Mouse (Mus musculus) c-Kit-positive CD71-negative TER-119-negative erythroid progenitor cells, embryonic 14.5 days (primary cell): ENCODE data around the gene Lypd5.

ENCODE experiments used
- DNase-seq: peaks from one replicate; pipeline ENCODE4 v3.0.0-alpha.2; 2013; ENCODE audit warnings: low read depth

Gene Lypd5

DNA sequence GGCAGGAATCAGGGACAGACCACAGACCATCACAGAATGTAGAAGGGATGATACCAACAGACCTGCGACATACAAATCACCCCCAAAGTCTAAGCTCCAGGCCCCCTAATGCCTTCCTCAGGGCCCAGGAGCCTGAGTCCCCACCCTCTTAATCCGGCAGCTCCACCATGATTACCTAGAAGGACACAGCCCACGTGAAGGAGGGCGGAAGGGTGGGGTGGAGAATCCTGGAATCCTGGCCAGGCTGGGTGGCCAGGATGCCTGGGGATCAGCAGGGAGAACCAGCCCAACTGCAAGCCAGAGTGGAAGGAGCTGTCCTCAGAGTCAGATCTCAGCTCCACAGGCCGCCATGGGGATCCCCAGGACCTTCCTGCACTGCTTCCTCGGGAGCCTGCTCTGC lies at the start of gene Lypd5:
Gene Lypd5, plus strand, starts transcription at position 301 of the 400 bp plus-strand sequence.
- DNase-seq, result no peak

DNA sequence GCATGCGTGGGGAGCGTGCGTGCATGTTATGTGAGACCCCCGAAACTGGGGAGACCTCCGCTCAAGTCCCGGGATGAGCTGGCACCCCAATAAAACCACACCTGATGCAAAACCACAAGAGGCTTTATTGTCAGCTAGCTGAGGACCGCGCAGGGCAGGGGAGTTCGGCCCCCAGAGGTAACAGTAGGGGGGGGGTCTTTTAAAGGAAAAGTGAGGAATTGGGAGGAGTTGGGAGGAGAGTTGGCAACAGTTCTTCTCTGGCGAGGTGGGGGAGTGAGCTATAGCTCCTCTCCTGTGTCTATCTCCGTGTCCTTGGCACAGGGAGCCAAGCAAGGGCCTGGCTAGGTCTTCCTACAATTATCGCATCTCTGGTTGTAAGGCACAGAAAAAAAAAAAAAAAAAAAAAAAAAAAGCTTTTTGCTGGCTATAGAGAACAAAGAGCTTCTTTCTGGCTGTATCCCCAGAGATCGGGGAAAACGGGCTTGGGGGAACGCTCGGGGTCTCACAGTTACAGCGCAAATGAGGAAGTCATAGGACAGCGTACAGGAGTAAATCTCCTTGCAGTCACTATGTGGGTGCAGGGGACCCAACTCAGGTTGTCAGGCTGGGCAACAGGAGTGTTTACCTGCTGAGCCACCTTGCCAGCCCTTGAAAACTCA lies 49.0 kb upstream of the Lypd5 start:
- no peak for DNase-seq

DNA sequence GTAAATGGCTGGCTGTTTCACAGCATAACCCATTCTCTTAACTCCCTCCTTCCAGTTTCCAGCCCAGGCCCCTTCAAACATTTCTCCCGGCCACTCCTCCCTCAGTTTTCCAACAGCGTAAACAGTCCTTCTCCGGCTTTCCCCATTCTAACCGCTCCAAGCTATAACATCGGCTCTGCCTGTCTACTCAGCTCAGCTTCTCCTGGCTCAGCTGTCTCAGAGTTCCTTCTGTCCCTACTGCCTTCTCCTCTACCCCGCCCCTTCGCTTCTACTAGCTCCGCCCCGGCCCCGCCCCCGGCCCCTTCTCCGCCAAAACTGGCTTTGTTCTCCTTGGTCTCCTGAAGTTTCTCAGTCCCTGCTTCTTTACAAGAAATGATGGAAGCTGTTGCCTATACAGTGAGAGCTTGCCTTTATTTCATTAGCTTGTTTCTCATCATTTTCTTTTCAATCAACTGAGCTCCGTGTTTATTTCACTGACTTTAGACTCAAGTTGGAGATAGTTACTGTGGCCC lies 48.2 kb upstream of the Lypd5 start, which contains the start of gene Zfp61:
Gene Zfp61, minus strand, starts transcription at position 462 of the 512 bp plus-strand sequence.
- DNase-seq, result peak; percentile 18

DNA sequence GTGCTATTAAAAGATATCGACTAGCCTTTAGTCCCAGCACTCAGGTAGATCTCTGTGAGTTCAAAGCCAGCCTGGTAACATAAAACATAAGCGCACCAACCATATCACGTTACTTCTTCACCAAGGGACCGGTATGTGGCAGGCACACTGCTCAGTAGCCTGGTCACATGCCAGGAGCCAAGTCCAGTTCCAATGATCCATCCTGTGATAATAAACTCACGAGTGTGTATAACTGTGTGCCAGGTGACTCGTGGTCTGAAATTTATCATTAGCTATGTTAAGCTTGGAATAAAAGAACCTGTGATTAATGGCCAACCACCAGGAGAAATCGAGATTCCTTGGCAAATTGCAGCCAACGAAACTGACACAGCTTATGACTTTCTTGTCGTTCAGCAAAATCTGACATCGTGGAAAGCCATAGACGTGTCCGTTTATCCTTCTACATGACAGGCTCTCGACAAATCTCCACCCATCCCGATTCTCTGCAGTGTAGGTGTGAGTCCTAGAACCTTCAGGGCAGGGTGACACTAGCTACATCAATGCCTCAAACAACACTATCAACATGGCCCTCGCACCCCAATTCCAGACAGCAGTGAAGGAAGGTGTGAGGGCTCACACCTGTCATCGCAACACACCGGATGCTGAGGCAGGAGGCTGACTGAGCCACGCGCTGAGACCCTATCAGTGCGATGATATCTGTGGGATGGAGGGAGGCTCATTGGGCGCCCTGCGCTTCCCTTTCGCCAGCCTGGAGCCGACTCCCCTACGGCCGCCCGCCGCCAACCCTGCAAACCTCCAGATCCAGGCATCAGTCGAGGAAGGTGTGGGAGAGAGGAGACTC lies 33.0 kb upstream of the Lypd5 start:
- no peak for DNase-seq

DNA sequence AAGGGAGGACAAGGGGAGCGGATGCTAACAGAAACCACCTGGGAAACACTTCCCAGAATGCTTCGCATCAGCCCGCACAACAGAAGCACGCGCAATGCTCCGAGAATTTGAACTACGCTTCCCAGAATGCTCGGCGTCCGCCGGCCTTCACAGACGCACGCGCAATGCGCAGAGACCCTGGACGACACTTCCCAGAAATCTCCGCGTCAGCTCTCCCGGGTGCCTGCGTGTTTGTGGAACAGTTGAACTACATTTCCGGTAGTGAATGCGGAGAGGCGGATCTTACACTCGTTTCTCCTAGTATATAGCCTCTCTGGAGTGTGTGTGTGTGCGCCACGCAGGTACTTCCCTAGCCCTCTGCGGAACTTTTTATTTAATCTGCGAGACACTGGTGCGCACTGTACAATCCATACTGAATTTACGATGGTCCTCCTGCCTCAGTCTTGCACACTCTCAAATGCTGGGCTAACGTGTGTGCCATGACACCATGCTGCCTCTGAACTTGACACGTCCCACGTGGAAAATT lies 32.4 kb upstream of the Lypd5 start, which contains the start of gene Zfp94:
Gene Zfp94, minus strand, starts transcription at position 100 of the 526 bp plus-strand sequence.
- peak; percentile 85 for DNase-seq

DNA sequence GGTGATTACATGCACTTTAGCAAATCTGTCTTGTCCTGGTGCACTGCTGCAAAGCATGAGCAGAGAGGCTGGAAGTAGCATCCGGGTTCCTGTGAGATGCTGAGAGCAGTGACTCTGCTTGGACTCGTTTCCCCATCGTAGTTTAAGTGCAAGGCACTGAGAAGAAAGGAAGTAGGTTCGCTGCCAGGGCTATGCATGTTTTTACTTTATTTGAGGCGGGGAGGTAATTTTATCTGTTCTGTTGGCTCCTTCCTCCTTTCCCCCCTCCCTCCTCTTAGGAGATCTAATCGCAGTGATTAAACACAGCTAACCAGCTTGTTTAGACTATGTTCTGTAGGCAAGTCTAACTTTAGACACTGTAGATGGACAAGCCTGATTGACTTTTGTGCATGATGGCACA lies 30.1 kb upstream of the Lypd5 start:
- DNase-seq, result no peak

DNA sequence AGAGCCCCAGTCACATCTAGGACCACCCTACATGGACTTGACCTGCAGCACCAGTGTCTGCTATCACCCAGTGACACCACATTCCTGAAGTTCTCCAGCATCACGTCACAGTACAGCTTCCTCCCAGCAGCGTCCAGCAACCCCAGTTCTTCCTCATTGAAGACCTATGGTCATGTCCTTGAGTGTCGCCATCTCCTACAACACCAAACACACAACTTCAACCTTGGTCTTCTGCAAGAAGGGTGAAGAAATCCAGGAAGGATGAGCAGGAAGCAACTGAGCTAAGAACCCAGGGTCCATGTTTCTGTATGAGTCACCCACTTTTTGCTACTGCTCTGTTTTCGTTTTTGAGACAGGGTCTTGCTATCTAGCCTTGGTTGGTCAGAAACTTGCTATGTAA lies 26.4 kb upstream of the Lypd5 start:
- DNase-seq, result no peak

DNA sequence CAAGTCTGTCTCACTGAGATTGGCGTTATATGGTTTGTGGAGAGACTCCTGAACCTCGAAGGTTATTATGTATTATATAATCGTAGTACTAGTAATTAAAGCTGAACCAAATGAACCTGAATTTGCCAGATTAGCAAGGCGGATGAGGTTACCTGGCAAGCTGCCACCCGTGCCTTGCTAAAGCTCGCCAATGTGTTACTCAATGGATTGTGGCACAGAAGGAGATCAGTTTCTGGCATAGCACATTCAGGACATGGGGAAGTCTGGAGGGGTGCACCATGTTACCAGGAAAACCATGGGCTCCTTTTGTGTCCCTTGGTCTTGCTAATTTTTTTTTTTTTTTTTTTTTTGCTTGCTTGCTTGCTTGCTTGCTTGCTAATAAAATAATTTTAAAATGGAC lies 23.8 kb upstream of the Lypd5 start:
- no peak for DNase-seq

DNA sequence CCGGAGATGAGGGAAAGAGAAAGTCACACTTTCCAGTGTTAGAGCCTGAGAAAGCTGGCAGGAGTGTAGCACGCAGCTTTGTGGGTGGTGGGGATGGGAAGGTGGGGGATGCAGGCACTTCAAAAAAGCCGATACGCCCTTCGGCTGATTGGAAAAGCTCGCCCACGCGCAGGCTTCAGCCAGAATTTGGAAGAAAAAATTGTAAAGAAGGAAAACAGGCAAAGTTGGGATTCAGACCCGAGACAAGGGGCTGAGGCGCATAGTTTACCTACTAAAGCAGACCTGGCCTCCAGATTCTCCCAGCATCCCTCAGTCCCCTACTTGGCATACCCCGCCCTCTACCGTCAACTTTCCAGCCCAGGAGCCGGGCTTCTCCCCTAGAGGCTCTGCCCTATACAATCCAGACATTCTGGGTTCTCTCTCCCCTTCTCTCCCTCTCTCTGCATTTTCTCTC lies 23.3 kb upstream of the Lypd5 start:
- no peak for DNase-seq

DNA sequence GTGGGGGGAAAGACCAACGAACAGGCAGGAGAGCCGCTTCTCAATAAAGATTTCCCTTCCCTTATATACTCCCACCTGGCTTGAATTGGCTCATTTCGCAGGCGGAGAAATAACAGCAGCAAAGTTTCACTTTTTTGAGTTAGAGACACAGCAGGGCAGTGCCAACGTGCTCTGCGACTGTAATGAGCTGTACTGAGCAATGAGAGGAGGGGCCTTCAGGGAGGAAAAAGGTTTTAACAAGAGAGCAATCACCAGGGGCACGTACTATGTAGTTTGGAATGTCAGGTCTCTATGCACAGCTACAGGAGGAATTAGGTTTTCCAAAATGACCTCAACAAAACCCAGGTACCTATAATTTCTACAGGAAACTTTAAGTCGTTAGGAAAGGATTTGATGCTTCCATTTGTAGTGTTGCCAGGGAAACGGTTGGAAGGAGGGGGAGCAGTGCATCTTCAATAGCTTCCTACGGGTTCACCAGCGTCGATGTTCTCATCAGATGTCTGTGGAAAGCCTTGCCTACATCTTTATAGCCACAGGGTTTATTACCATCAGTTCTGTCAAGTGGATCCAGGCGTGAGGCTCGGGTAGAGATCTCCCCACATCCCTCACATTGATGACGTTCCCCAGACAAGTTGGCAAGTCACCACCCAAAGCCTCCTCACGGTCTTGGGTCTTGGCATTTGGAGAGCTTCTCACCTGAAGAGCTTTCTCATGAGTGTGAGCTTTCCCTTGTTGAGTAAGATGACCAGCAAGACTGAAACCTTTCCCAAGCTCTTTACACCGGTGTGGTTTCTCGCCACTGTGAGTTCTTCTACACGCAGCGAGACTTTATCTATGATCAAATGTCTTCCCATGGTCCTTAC lies 22.5 kb upstream of the Lypd5 start:
- DNase-seq, result no peak

DNA sequence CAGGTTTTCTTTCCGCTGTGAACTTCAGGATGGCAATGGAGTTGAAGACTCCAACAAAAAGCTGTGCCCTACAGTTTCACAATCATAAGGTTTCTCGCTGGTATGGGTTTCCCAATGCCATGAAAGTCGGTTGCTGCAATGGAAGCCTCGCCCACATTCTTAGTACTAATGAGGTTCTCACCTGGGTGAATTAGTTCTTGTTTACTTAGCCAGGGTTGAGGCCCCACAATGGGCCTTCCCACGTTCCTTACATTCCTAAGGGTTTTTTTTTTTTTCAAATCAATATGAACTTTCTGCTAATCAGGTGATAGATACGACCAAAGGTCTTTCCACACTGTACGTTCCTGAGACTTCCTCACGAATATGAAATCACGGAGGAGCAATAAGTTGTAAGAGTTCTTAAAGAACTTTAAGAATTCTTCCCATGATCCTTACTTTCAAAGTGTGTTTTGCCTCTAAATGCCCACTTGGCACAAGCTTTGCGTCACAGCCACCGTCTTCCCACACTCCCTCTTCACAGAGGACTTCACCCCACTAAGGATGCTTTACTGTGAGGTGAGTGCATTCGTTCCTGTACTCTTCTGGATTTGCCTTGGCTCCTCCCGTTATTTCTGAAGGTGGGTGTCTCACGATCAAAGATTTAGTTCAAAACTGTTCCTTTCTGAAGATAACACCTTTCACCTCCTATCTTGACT lies 21.6 kb upstream of the Lypd5 start:
- DNase-seq, result no peak

DNA sequence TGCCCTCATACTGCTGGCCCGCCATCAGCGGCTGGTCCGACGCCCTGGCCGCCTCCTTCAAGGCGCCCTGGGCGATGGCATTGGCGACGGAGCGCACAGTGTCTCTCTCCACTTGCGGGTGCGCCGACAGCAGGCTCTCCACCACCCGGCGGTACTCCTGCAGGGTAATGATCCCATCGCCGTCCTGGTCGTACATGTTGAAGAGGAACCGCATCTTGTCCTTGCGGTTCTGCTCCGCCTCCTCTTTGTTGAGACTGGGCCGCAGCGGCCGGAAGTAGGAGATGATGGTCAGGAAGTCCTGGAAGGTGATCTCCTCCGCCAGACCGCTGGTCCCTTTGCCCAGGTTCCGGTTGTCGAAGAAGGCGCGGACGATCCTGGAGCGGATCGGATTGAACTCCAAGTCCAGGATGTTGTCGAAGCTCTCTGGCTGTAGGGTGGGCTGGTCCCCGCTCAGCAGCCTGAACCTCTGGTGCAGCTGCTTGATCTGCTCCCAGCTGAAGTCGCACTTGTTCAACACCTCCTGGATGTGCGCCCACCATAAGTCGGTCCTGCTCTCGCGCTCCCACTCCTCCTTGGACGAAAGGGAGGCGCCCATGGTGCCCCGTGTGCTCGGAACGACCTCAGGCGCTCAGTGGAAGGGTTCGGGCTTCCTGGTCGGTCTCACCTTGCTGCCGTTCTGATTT lies 15.6 kb upstream of the Lypd5 start, which contains the start of gene Tescl:
Gene Tescl, minus strand, starts transcription at position 633 of the 683 bp plus-strand sequence.
- no peak for DNase-seq

DNA sequence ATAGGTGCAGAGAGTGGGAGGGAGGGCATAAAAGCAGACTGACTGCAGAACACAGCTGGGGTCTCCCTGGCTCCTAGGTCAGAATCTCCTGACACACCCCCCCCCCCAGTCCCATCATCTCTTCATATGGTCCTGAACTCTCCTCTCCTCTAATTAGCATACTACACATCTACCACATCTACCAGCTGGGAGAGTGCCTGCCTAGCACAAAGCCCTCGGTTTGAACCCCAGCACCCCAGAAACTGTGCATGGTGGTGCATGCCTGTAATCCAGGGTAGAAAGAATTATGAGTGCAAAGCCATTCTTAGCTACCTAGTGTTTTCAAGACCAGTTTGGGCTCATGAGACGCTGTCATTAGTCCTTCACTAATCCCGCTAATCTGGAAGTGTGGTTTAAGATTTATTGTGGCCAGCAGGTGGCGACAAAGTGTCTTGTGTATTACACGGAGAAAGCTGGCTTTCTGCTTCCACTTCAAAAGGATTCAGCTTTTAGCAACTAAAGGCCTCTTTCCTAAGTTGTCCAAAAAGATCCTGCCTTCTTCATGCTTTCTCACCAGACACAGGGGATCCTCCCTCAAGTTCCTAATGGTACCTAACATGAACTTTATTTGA lies 13.2 kb upstream of the Lypd5 start:
- DNase-seq, result peak; percentile 73

DNA sequence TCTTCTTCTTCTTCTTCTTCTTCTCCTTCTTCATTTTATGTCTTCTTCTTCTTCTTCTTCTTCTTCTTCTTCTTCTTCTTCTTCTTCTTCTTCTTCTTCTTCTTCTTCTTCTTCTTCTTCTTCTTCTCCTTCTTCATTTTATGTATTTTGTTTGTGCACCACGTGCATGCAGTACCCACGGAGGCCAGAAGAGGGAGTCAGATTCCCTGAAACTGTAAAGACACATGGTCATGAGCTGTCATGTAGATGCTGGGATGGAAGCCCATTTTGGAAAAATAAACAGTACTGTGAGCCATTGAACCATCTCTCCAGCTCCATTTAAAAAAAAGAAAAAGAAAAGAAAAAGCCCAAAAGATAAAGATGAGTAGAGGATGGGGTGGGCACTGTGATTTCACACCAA lies 10.8 kb upstream of the Lypd5 start:
- no peak for DNase-seq

DNA sequence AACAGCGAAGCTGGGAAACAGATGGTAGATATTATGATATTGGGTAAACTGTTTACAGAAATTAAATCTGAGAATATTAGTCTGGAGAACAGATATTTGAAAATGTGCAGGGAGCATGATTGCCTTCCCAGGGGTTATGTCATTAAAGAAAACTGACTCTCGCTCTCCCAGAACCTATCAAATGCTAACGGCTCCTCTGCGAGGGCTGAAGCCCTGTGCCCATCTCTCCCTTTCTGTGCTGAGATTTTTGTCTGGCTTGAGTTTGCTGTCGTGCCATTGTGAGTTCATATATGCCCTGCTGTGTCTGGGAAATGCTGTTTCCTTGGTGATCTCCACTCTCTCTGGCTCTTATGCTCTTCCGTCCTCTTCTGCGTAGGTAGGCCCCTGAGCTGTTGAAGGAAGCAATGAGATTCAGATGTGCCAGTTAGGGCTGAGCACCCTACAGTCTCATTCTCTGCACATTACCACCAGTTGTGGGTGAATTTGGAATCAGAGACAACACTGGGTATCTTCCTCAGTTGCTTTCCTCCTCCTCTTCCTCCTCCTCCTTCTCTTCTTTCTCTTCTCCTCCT lies 5.2 kb upstream of the Lypd5 start:
- DNase-seq, result no peak

DNA sequence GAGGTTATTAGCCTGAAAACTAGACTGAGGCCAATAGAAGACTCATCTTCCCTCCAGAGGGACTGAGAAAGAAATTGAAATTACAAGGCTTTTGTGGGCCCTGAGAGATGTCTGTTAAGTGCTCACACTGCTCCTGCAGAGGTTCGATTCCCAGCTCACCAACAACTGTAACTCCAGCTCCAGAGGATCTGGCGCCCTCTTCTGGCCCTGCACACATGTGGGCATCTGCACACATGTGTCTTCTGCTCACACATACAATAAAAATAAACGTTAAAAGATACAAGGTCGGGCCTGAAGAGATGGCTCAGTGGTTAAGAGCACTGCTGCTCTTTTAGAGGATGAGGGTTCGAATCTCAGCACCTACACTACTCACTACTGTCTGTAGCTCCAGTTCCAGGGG lies 2.6 kb upstream of the Lypd5 start:
- DNase-seq, result no peak

DNA sequence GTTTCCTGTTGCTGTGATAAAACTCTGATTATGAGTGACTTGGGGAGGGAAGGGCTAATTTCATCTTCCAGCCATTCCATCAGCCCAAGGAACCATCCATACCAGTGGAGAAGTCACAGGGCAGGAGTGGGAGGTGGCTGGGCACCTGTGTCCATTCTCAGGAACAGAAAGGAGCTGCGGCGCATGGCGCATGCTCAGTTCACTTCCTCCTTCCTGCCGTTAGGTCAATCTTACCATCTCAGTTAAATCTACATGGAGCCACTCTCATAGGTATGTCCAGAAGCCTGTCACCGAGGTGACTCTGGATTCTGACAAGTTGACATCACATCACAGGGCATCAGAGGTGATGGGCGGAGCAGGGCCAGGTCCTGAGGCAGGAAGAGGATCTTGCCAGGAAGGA lies 6.7 kb downstream of the Lypd5 start:
- DNase-seq, result no peak

DNA sequence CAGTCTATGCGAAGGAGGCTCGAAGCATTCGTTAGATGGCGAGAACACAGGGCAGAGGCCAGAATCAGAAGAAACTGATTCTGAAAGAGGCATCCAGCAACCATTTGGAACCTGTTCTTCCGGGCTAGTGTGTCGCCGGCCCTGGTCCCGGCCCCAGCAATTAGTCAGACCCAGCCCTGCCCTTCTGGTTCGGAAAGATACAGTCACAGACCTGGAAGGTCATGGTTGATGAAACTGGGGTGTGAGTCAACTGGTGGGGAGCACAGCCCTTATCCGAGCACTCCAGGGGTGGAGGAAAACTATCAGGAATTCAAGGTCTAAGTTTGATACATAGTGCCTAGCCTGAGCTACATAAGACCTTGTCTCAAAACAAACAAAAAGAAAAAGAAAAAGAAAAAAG lies 7.1 kb downstream of the Lypd5 start:
- DNase-seq, result no peak

DNA sequence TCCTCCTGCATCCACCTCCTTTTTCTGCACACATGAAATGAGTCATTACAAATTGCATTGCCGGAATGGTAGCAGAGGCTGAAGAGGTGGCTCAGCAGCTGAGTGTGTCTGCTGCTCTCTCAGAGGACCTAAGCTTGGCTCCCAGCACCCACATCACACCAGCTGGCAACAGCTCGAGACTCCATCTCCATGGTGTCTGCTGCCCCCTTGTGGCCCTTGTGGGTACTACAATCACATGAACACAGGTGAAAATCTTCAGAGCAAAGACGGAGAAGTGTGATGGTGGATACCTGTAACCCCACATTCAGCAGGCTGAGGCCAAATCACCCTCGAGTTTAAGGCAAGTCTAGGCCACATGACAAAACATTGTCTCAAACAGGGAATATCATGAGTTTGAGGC lies 8.9 kb downstream of the Lypd5 start:
- DNase-seq, result no peak

DNA sequence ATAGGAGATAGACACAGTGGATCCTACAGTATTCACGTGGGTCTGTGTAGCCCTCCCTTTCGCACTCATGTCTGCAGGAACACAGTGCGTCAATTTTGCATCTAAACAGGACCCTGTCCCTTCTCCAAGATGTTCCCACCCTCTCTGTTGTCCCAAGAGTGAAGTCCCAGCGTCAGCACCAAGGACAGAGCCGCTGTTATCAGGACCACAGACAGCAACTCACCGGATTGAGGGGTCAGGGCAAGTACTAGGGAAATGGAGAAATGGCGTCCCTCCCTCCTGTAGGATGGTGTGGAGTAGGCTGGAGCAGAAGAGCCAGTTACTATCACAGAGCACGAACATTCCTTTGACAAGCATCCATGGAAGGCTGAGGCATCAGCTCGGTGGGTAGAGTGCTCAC lies 10.3 kb downstream of the Lypd5 start:
- DNase-seq, result peak; percentile 67
